Comparison of ENCODE assay signal across 10 mouse cellular contexts in genomic region chr7:141469901-141470636, GRCm38 (mm10). TPM values are rescaled to one million over a fixed set of nuclear protein-coding genes. Genes with fewer than 3 reads are reported as not detected.
DNase-seq lines count a peak whose midpoint lies in the region; ATAC-seq and TF ChIP-seq lines count a peak whose summit lies in the region.
"Had no signal": no experiment of that assay in that cellular context is flagged by ENCODE, and none has a peak within 500 bp of the region (broad histone marks: within the 10 kb centered on the region; RNA-seq: fewer than 3 reads in every experiment).

No protein-coding gene starts in this region.

- peak overlapping the region; percentile 56; the same call in 1 of the 2 replicates for H3K4me2 ChIP-seq in forebrain, embryonic 15.5 days (replicated peaks)
- no peak overlapping the region; the same call in 1 of the 2 replicates for H3K4me2 ChIP-seq in forebrain, embryonic 16.5 days (ENCODE audit: low read length)
- H3K4me2 ChIP-seq in neural tube, embryonic 11.5 days (ENCODE audit: low read depth), result no peak overlapping the region
- peak overlapping the region; percentile 65 for H3K4me2 ChIP-seq in hindbrain, embryonic 12.5 days (replicated peaks)
- H3K4me2 ChIP-seq in myocyte (ENCODE audit: low read depth), result peak overlapping the region; percentile 96

- TF ChIP-seq POLR2A in myocyte (IDR thresholded peaks at IDR 0.05; ENCODE audit: insufficient read length, low read depth), result no peak

- no peak overlapping the region for H3K4me3 ChIP-seq in forebrain, embryonic 15.5 days
- no peak overlapping the region for H3K4me3 ChIP-seq in forebrain, embryonic 16.5 days (replicated peaks; ENCODE audit: low read length)
- no peak overlapping the region; the same call in 1 of the 2 replicates for H3K4me3 ChIP-seq in neural tube, embryonic 11.5 days (ENCODE audit: low read depth, low read length)
- H3K4me3 ChIP-seq in hindbrain, embryonic 12.5 days, result no peak overlapping the region
- peak overlapping the region; percentile 84 for H3K4me3 ChIP-seq in myocyte

- no peak overlapping the region for H3K9ac ChIP-seq in forebrain, embryonic 15.5 days (replicated peaks)
- H3K9ac ChIP-seq in forebrain, embryonic 16.5 days (replicated peaks; ENCODE audit: low read depth, low read length), result no peak overlapping the region
- H3K9ac ChIP-seq in neural tube, embryonic 11.5 days (ENCODE audit: low read length), result no peak overlapping the region
- peak overlapping the region; percentile 77; the same call in 1 of the 2 replicates for H3K9ac ChIP-seq in hindbrain, embryonic 12.5 days

- H3K9me3 ChIP-seq in forebrain, embryonic 15.5 days, result no peaks in the 10 kb centered on the region
- no peaks in the 10 kb centered on the region for H3K9me3 ChIP-seq in forebrain, embryonic 16.5 days (ENCODE audit: control insufficient read depth, low read length)
- no peaks in the 10 kb centered on the region for H3K9me3 ChIP-seq in neural tube, embryonic 11.5 days (ENCODE audit: control insufficient read depth, low read length)
- no peaks in the 10 kb centered on the region for H3K9me3 ChIP-seq in hindbrain, embryonic 12.5 days (replicated peaks)

- H3K4me1 ChIP-seq in forebrain, embryonic 15.5 days, result peaks cover 52% of the 10 kb centered on the region
- H3K4me1 ChIP-seq in forebrain, embryonic 16.5 days (replicated peaks; ENCODE audit: control insufficient read depth, insufficient read depth, low read length), result peaks cover 44% of the 10 kb centered on the region
- peaks cover 28% of the 10 kb centered on the region for H3K4me1 ChIP-seq in neural tube, embryonic 11.5 days (ENCODE audit: control insufficient read depth, insufficient read depth, low read length)
- H3K4me1 ChIP-seq in hindbrain, embryonic 12.5 days, result peaks cover 54% of the 10 kb centered on the region

- H3K36me3 ChIP-seq in forebrain, embryonic 15.5 days, result peaks cover 29% of the 10 kb centered on the region
- H3K36me3 ChIP-seq in forebrain, embryonic 16.5 days (ENCODE audit: control insufficient read depth, insufficient read depth), result peaks cover 15% of the 10 kb centered on the region
- H3K36me3 ChIP-seq in neural tube, embryonic 11.5 days (ENCODE audit: control insufficient read depth, insufficient read depth, low read length), result peaks cover 20% of the 10 kb centered on the region
- H3K36me3 ChIP-seq in hindbrain, embryonic 12.5 days, result peaks cover 34% of the 10 kb centered on the region
- H3K36me3 ChIP-seq in myocyte (ENCODE audit: control insufficient read depth, insufficient read depth), result peaks cover 19% of the 10 kb centered on the region

- H3K79me2 ChIP-seq in myocyte (ENCODE audit: control insufficient read depth, insufficient read depth), result peaks cover 52% of the 10 kb centered on the region

- H3ac ChIP-seq in myocyte (ENCODE audit: control insufficient read depth, insufficient read length), result peak overlapping the region; percentile 0

- peaks cover 17% of the 10 kb centered on the region for H3K27me3 ChIP-seq in forebrain, embryonic 15.5 days
- H3K27me3 ChIP-seq in forebrain, embryonic 16.5 days (replicated peaks; ENCODE audit: control insufficient read depth, insufficient read depth, low read length), result peaks cover 14% of the 10 kb centered on the region
- H3K27me3 ChIP-seq in neural tube, embryonic 11.5 days (ENCODE audit: control insufficient read depth, insufficient read depth, low read length), result peaks cover 16% of the 10 kb centered on the region
- peaks cover 18% of the 10 kb centered on the region for H3K27me3 ChIP-seq in hindbrain, embryonic 12.5 days
- H3K27me3 ChIP-seq in myocyte (ENCODE audit: control insufficient read depth, insufficient read depth, insufficient read length), result no peaks in the 10 kb centered on the region
- H3K27me3 ChIP-seq: CH12.LX had no signal

- H3K27ac ChIP-seq in forebrain, embryonic 15.5 days (replicated peaks), result no peak overlapping the region
- no peak overlapping the region for H3K27ac ChIP-seq in forebrain, embryonic 16.5 days (ENCODE audit: low read length)
- H3K27ac ChIP-seq in neural tube, embryonic 11.5 days (ENCODE audit: low read depth, low read length), result 0 out of 2 replicates have a peak overlapping the region, but pooled peaks have one; percentile 6
- peak overlapping the region; percentile 5; the same call in 1 of the 2 replicates for H3K27ac ChIP-seq in hindbrain, embryonic 12.5 days

- no peak for ATAC-seq in forebrain, embryonic 15.5 days (replicated peaks)
- ATAC-seq in forebrain, embryonic 16.5 days, result no peak
- no peak for ATAC-seq in neural tube, embryonic 11.5 days (ENCODE audit: insufficient read depth, low FRiP score, low TSS enrichment)
- no peak for ATAC-seq in hindbrain, embryonic 12.5 days (ENCODE audit: low FRiP score)

- WGBS in forebrain, embryonic 15.5 days, result 89% methylated on average over 18 of the region's 18 CpGs
- WGBS in forebrain, embryonic 16.5 days, result 93% methylated on average over 18 of the region's 18 CpGs
- WGBS in neural tube, embryonic 11.5 days, result 93% methylated on average over 18 of the region's 18 CpGs
- WGBS in hindbrain, embryonic 12.5 days, result 95% methylated on average over 18 of the region's 18 CpGs

- no peak for DNase-seq in neural tube, embryonic 11.5 days (ENCODE audit: low spot score)
- no peak for DNase-seq in neural tube, embryonic 10.5 days (ENCODE audit: extremely low spot score, low spot score)
- no peak for DNase-seq in gastrocnemius, adult 8-10 months (ENCODE audit: low spot score in 2 of 2)
- DNase-seq in lung, postnatal 10 days, result no peak
- DNase-seq: adrenal gland, postnatal 36 days had no signal

TF ChIP-seq in myocyte, 11 proteins besides CTCF, POLR2A, EP300 and RAD21:
- TF ChIP-seq TCF12 (IDR thresholded peaks at IDR 0.05; ENCODE audit: insufficient read depth, poor library complexity, severe bottlenecking), result no peak
- TF ChIP-seq TCF3 (IDR thresholded peaks at IDR 0.05; ENCODE audit: insufficient read length, low read depth), result no peak
- TF ChIP-seq POLR2AphosphoS2 (IDR thresholded peaks at IDR 0.05; ENCODE audit: insufficient read length, low read depth), result peak; percentile 72

RNA-seq across cellular contexts. Expression of gene Cd151, which starts 2.9 kb away (rescaled TPM):
- 15.9 and 18.6 TPM in 2 replicates for polyA plus RNA-seq in forebrain, embryonic 15.5 days (2015; fragmentation: Nextera tagmentation; extraction: Ambion mirVana)
- 20.8 TPM in 2 replicates for polyA plus RNA-seq in forebrain, embryonic 16.5 days (2015; fragmentation: Nextera tagmentation; extraction: Ambion mirVana)
- 44.3 and 52.2 TPM in 2 replicates for polyA plus RNA-seq in neural tube, embryonic 11.5 days (2014; fragmentation: Nextera tagmentation; extraction: Ambion mirVana)
- 14.4 and 17.3 TPM in 2 replicates for polyA plus RNA-seq in hindbrain, embryonic 12.5 days (2016; fragmentation: Nextera tagmentation; extraction: Ambion mirVana)
- polyA plus RNA-seq in myocyte (2012; fragmentation: generic; extraction: Trizol), result 267 TPM
- total RNA-seq in gastrocnemius, adult 8-10 months (2022), result 10 to 100 TPM; 78.2 to 98.0 (median 86.2) TPM

RNA-seq across cellular contexts. Expression of gene Polr2l, which starts 4.9 kb away (rescaled TPM):
- polyA plus RNA-seq in forebrain, embryonic 15.5 days (2015; fragmentation: Nextera tagmentation; extraction: Ambion mirVana), result 68.3 and 73.2 TPM in 2 replicates
- 60.7 and 61.9 TPM in 2 replicates for polyA plus RNA-seq in forebrain, embryonic 16.5 days (2015; fragmentation: Nextera tagmentation; extraction: Ambion mirVana)
- 76.9 and 79.2 TPM in 2 replicates for polyA plus RNA-seq in neural tube, embryonic 11.5 days (2014; fragmentation: Nextera tagmentation; extraction: Ambion mirVana)
- polyA plus RNA-seq in hindbrain, embryonic 12.5 days (2016; fragmentation: Nextera tagmentation; extraction: Ambion mirVana), result 62.0 and 69.0 TPM in 2 replicates
- polyA plus RNA-seq in myocyte (2012; fragmentation: generic; extraction: Trizol), result 95.1 TPM
- 10 to 100 TPM; 57.4 to 68.5 (median 63.7) TPM for total RNA-seq in gastrocnemius, adult 8-10 months (2022)

RNA-seq across cellular contexts. Expression of gene Tspan4, which starts 5.0 kb away (rescaled TPM):
- polyA plus RNA-seq in forebrain, embryonic 15.5 days (2015; fragmentation: Nextera tagmentation; extraction: Ambion mirVana), result 25.6 and 27.3 TPM in 2 replicates
- 29.8 and 31.8 TPM in 2 replicates for polyA plus RNA-seq in forebrain, embryonic 16.5 days (2015; fragmentation: Nextera tagmentation; extraction: Ambion mirVana)
- 32.4 and 35.8 TPM in 2 replicates for polyA plus RNA-seq in neural tube, embryonic 11.5 days (2014; fragmentation: Nextera tagmentation; extraction: Ambion mirVana)
- 30.1 and 31.1 TPM in 2 replicates for polyA plus RNA-seq in hindbrain, embryonic 12.5 days (2016; fragmentation: Nextera tagmentation; extraction: Ambion mirVana)
- polyA plus RNA-seq in myocyte (2012; fragmentation: generic; extraction: Trizol), result 95.5 TPM
- 10 to 100 TPM in 2 of 4 experiments, 1 to 10 TPM in 2; 8.1 to 15.1 (median 11.9) TPM for total RNA-seq in gastrocnemius, adult 8-10 months (2022)

RNA-seq across cellular contexts. Expression of gene Cracr2b, which starts 9.2 kb away (rescaled TPM):
- 5.0 and 8.5 TPM in 2 replicates for polyA plus RNA-seq in forebrain, embryonic 15.5 days (2015; fragmentation: Nextera tagmentation; extraction: Ambion mirVana)
- 5.2 and 5.3 TPM in 2 replicates for polyA plus RNA-seq in forebrain, embryonic 16.5 days (2015; fragmentation: Nextera tagmentation; extraction: Ambion mirVana)
- 2.8 and 6.4 TPM in 2 replicates for polyA plus RNA-seq in neural tube, embryonic 11.5 days (2014; fragmentation: Nextera tagmentation; extraction: Ambion mirVana)
- 7.7 and 8.9 TPM in 2 replicates for polyA plus RNA-seq in hindbrain, embryonic 12.5 days (2016; fragmentation: Nextera tagmentation; extraction: Ambion mirVana)
- 2.4 TPM for polyA plus RNA-seq in myocyte (2012; fragmentation: generic; extraction: Trizol)
- total RNA-seq in gastrocnemius, adult 8-10 months (2022), result 10 to 100 TPM in 1 of 4 experiments, 1 to 10 TPM in 3; 3.3 to 11.4 (median 6.9) TPM
- total RNA-seq: CH12.LX had no signal

RNA-seq across cellular contexts. Expression of gene Pnpla2, which starts 15.1 kb away (rescaled TPM):
- polyA plus RNA-seq in forebrain, embryonic 15.5 days (2015; fragmentation: Nextera tagmentation; extraction: Ambion mirVana), result 21.5 and 22.0 TPM in 2 replicates
- 20.5 and 23.2 TPM in 2 replicates for polyA plus RNA-seq in forebrain, embryonic 16.5 days (2015; fragmentation: Nextera tagmentation; extraction: Ambion mirVana)
- polyA plus RNA-seq in neural tube, embryonic 11.5 days (2014; fragmentation: Nextera tagmentation; extraction: Ambion mirVana), result 14.8 and 17.6 TPM in 2 replicates
- 16.2 and 19.1 TPM in 2 replicates for polyA plus RNA-seq in hindbrain, embryonic 12.5 days (2016; fragmentation: Nextera tagmentation; extraction: Ambion mirVana)
- 50.5 TPM for polyA plus RNA-seq in myocyte (2012; fragmentation: generic; extraction: Trizol)
- 100 to 1,000 TPM; 250 to 384 (median 284) TPM for total RNA-seq in gastrocnemius, adult 8-10 months (2022)

Comparison
In these comparisons a context has a peak if more than half of its experiments do, and no peak if none do; other contexts are left out.
1. H3K4me2 ChIP-seq: peak in forebrain, embryonic 15.5 days (single experiment), hindbrain, embryonic 12.5 days (single experiment) and myocyte (single experiment); none in forebrain, embryonic 16.5 days (single experiment) and neural tube, embryonic 11.5 days (single experiment).
2. H3K27ac ChIP-seq: peak in neural tube, embryonic 11.5 days (single experiment) and hindbrain, embryonic 12.5 days (single experiment); none in forebrain, embryonic 15.5 days (single experiment) and forebrain, embryonic 16.5 days (single experiment).